Mouse (Mus musculus): ENCODE data around the gene 4930444G20Rik. TPM values are rescaled to one million over a fixed set of nuclear protein-coding genes. Genes with fewer than 3 reads are reported as not detected.
A peak's percentile ranks its signal among the peaks of the same experiment; 100 is the strongest.
"Not testable (repeated sequence)": the region's sequence is repeated elsewhere in the genome, so short reads cannot be mapped to it uniquely, and the experiment has no call there.

The 4930444G20Rik gene
- total and polyA plus RNA-seq, 2 experiments from 2014 or later = not detected

GRCm38 (mm10) chr10:22059026-22059325 lies 8.9 kb downstream of the 4930444G20Rik start:
- Histone ChIP-seq H3K27ac (ENCODE audit: low read depth, low read length) (no peak overlapping the region), H3K36me3 (ENCODE audit: insufficient read depth, low read length) (no peaks in the 10 kb centered on the region), H3K4me2 (ENCODE audit: low read depth, low read length, poor library complexity, severe bottlenecking) (peak overlapping the region; percentile 79), H3K4me1 (ENCODE audit: insufficient read depth, low read length) (no peaks in the 10 kb centered on the region), H3K9me3 (ENCODE audit: low read length) (no peaks in the 10 kb centered on the region), H3K27me3 (ENCODE audit: insufficient read depth, low read length) (no peaks in the 10 kb centered on the region), H3K9ac (replicated peaks; ENCODE audit: low read length, poor library complexity, severe bottlenecking) (peak overlapping the region; percentile 37; the same call in 1 of the 2 replicates), H3K4me3 (ENCODE audit: low read depth, low read length) (peak overlapping the region; percentile 54)
- DNase-seq (ENCODE audit: low spot score) = no peak
- TF ChIP-seq CTCF (IDR thresholded peaks at IDR 0.05) = no peak
- no peak for ATAC-seq (ENCODE audit: low FRiP score)
- 21% methylated on average over 12 of the region's 12 CpGs for WGBS

- DNase-seq (ENCODE audit: low spot score) (peak; percentile 93), ATAC-seq (ENCODE audit: low FRiP score) (peak; percentile 99)
- H3K36me3 ChIP-seq (ENCODE audit: insufficient read depth, low read length) = no peaks in the 10 kb centered on the region
- peak overlapping the region; percentile 37 for H3K9ac ChIP-seq (replicated peaks; ENCODE audit: low read length, poor library complexity, severe bottlenecking)
- no peaks in the 10 kb centered on the region for H3K4me1 ChIP-seq (ENCODE audit: insufficient read depth, low read length)
- H3K27me3 ChIP-seq (ENCODE audit: insufficient read depth, low read length) = no peaks in the 10 kb centered on the region
- H3K4me2 ChIP-seq (ENCODE audit: low read depth, low read length, poor library complexity, severe bottlenecking) = peak overlapping the region; percentile 79
- TF ChIP-seq CTCF (IDR thresholded peaks at IDR 0.05) = no peak
- WGBS = 7% methylated on average over 41 of the region's 41 CpGs
- H3K4me3 ChIP-seq (ENCODE audit: low read depth, low read length) = peak overlapping the region; percentile 54
- no peaks in the 10 kb centered on the region for H3K9me3 ChIP-seq (ENCODE audit: low read length)
- peak overlapping the region; percentile 8; the same call in 1 of the 2 replicates for H3K27ac ChIP-seq (ENCODE audit: low read depth, low read length)
Measured at GRCm38 (mm10) chr10:22058218-22059025, 9.5 kb downstream of the 4930444G20Rik start.

- DNase-seq (ENCODE audit: low spot score) = no peak
- TF ChIP-seq CTCF (IDR thresholded peaks at IDR 0.05) = no peak
- H3K9me3 ChIP-seq (ENCODE audit: low read length) = no peaks in the 10 kb centered on the region
- H3K4me3 ChIP-seq (ENCODE audit: low read depth, low read length) = no peak overlapping the region
- H3K27ac ChIP-seq (ENCODE audit: low read depth, low read length) = no peak overlapping the region
- no peaks in the 10 kb centered on the region for H3K36me3 ChIP-seq (ENCODE audit: insufficient read depth, low read length)
- no peak overlapping the region for H3K9ac ChIP-seq (replicated peaks; ENCODE audit: low read length, poor library complexity, severe bottlenecking)
- H3K27me3 ChIP-seq (ENCODE audit: insufficient read depth, low read length) = no peaks in the 10 kb centered on the region
- ATAC-seq (ENCODE audit: low FRiP score) = no peak
- no peak overlapping the region for H3K4me2 ChIP-seq (ENCODE audit: low read depth, low read length, poor library complexity, severe bottlenecking)
- H3K4me1 ChIP-seq (ENCODE audit: insufficient read depth, low read length) = no peaks in the 10 kb centered on the region
Measured at GRCm38 (mm10) chr10:22055308-22055707, 12.6 kb downstream of the 4930444G20Rik start.

GRCm38 (mm10) chr10:22036256-22036655 lies 31.6 kb downstream of the 4930444G20Rik start:
- peak; percentile 57 for TF ChIP-seq CTCF (IDR thresholded peaks at IDR 0.05)
- not testable (repeated sequence) for H3K9me3 ChIP-seq (ENCODE audit: low read length); H3K4me1 ChIP-seq (ENCODE audit: insufficient read depth, low read length); H3K9ac ChIP-seq (replicated peaks; ENCODE audit: low read length, poor library complexity, severe bottlenecking); H3K4me3 ChIP-seq (ENCODE audit: low read depth, low read length); DNase-seq (ENCODE audit: low spot score); H3K27ac ChIP-seq (ENCODE audit: low read depth, low read length); H3K27me3 ChIP-seq (ENCODE audit: insufficient read depth, low read length); ATAC-seq (ENCODE audit: low FRiP score); H3K4me2 ChIP-seq (ENCODE audit: low read depth, low read length, poor library complexity, severe bottlenecking); H3K36me3 ChIP-seq (ENCODE audit: insufficient read depth, low read length)
- WGBS = 7% methylated on average over 3 of the region's 3 CpGs

- peak; percentile 36 for DNase-seq (ENCODE audit: low spot score)
- Histone ChIP-seq H3K36me3 (ENCODE audit: insufficient read depth, low read length) (no peaks in the 10 kb centered on the region), H3K4me2 (ENCODE audit: low read depth, low read length, poor library complexity, severe bottlenecking) (no peak overlapping the region), H3K9me3 (ENCODE audit: low read length) (peaks cover 7% of the 10 kb centered on the region; the same call in 1 of the 2 replicates), H3K9ac (replicated peaks; ENCODE audit: low read length, poor library complexity, severe bottlenecking) (no peak overlapping the region), H3K27me3 (ENCODE audit: insufficient read depth, low read length) (no peaks in the 10 kb centered on the region), H3K4me3 (ENCODE audit: low read depth, low read length) (no peak overlapping the region), H3K4me1 (ENCODE audit: insufficient read depth, low read length) (no peaks in the 10 kb centered on the region), H3K27ac (ENCODE audit: low read depth, low read length) (no peak overlapping the region)
- peak; percentile 65 for TF ChIP-seq CTCF (IDR thresholded peaks at IDR 0.05)
- WGBS = 12% methylated on average over 9 of the region's 9 CpGs
- no peak for ATAC-seq (ENCODE audit: low FRiP score)
Measured at GRCm38 (mm10) chr10:22034303-22034702, 33.6 kb downstream of the 4930444G20Rik start.

- no peak for DNase-seq (ENCODE audit: low spot score)
- TF ChIP-seq CTCF (IDR thresholded peaks at IDR 0.05) = peak; percentile 46
Measured at GRCm38 (mm10) chr10:22018618-22019017, 49.3 kb downstream of the 4930444G20Rik start.

More at GRCm38 (mm10) chr10:22018618-22019017, 49.3 kb downstream of the 4930444G20Rik start:
- Histone ChIP-seq H3K27ac (ENCODE audit: low read depth, low read length) (no peak overlapping the region), H3K4me2 (ENCODE audit: low read depth, low read length, poor library complexity, severe bottlenecking) (no peak overlapping the region), H3K9me3 (ENCODE audit: low read length) (no peaks in the 10 kb centered on the region), H3K27me3 (ENCODE audit: insufficient read depth, low read length) (no peaks in the 10 kb centered on the region), H3K36me3 (ENCODE audit: insufficient read depth, low read length) (no peaks in the 10 kb centered on the region), H3K4me3 (ENCODE audit: low read depth, low read length) (no peak overlapping the region), H3K9ac (replicated peaks; ENCODE audit: low read length, poor library complexity, severe bottlenecking) (no peak overlapping the region), H3K4me1 (ENCODE audit: insufficient read depth, low read length) (no peaks in the 10 kb centered on the region)
- 94% methylated on average over 4 of the region's 4 CpGs for WGBS
- ATAC-seq (ENCODE audit: low FRiP score) = no peak
